Mouse (Mus musculus) spleen, adult 2 months (tissue): ENCODE measurements around the gene Psmd7. TPM values are rescaled to one million over a fixed set of nuclear protein-coding genes. Genes with fewer than 3 reads are reported as not detected.
A peak's percentile ranks its signal among the peaks of the same experiment; 100 is the strongest.

ENCODE experiments used
- DNase-seq, 2 experiments: peaks; one replicate each; pipeline versions ENCODE4 v3.0.0 to v3.0.0-alpha.2; 2012 to 2021; ENCODE audit warnings: low spot score in 2 of 2, low read depth in 1 of 2
- H3K27ac ChIP-seq: fragments of 200-500 bp; 2 replicates; pipeline ENCODE4 v1.5.1; 2012; ENCODE audit warnings: low read length, inconsistent platforms; ENCODE audit not compliant: insufficient read depth
- H3K27me3 ChIP-seq: fragments of 200-500 bp; 2 replicates; pipeline ENCODE4 v1.6.1; 2012; ENCODE audit warnings: mild to moderate bottlenecking, moderate library complexity, low read length, inconsistent platforms; ENCODE audit not compliant: control insufficient read depth, insufficient read depth
- H3K36me3 ChIP-seq: fragments of 200-500 bp; 2 replicates; pipeline ENCODE4 v1.6.1; 2012; ENCODE audit warnings: mild to moderate bottlenecking, low read length, inconsistent platforms; ENCODE audit not compliant: control insufficient read depth, insufficient read depth
- H3K4me1 ChIP-seq: fragments of 200-500 bp; 2 replicates; pipeline ENCODE4 v1.6.1; 2011; ENCODE audit warnings: inconsistent platforms; ENCODE audit not compliant: control insufficient read depth, insufficient read depth, insufficient read length
- H3K4me3 ChIP-seq: fragments of 200-500 bp; 2 replicates; pipeline ENCODE4 v1.5.1; 2011; ENCODE audit warnings: mild to moderate bottlenecking, inconsistent platforms; ENCODE audit not compliant: insufficient read depth, insufficient read length; ENCODE audit errors: extremely low read depth
- CTCF ChIP-seq: fragments of 200-500 bp; IDR thresholded peaks from 2 replicates; pipeline ENCODE4 v1.5.1; 2011; ENCODE audit warnings: mild to moderate bottlenecking, inconsistent platforms; ENCODE audit not compliant: insufficient read depth, insufficient read length, insufficient replicate concordance; ENCODE audit errors: extremely low read depth
- POLR2A ChIP-seq: fragments of 200-500 bp; IDR thresholded peaks from 2 replicates; pipeline ENCODE4 v1.6.1; 2011; ENCODE audit warnings: low read depth, low read length, inconsistent platforms
- WGBS: fragments of 180-500 bp; shearing (Covaris S2); methylation state at CpG from one replicate; pipeline ENCODE4 v1.1.7; 2018; 5-methylcytosine and 5-hydroxymethylcytosine counted together
- polyA plus RNA-seq: library from polyadenylated mRNA; depleted of rRNA; stranded (reverse); fragments of >200 nt; gene quantifications from 2 replicates; pipeline ENCODE4 v1.2.3, GENCODE M21; 2012

Psmd7 gene
- polyA plus RNA-seq, 1 experiment, result 22.0 TPM

- TF ChIP-seq POLR2A, result no peak
- H3K27me3 ChIP-seq, result no peaks in the 10 kb centered on the region
- DNase-seq, result no peak
- H3K4me1 ChIP-seq, result peaks cover 2% of the 10 kb centered on the region; the same call in 1 of the 2 replicates
- no peak overlapping the region for H3K4me3 ChIP-seq
- WGBS, result 88% methylated on average over 7 of the region's 7 CpGs
- H3K36me3 ChIP-seq, result no peaks in the 10 kb centered on the region
- no peak overlapping the region for H3K27ac ChIP-seq
Measured at GRCm38 (mm10) chr8:107571486-107572135, 16.7 kb downstream of the Psmd7 start.

- Histone ChIP-seq H3K27ac (no peak overlapping the region), H3K4me3 (no peak overlapping the region), H3K36me3 (no peaks in the 10 kb centered on the region), H3K4me1 (no peaks in the 10 kb centered on the region), H3K27me3 (no peaks in the 10 kb centered on the region)
- TF ChIP-seq POLR2A, result no peak
- no peak for TF ChIP-seq CTCF
- DNase-seq, result no peak
- WGBS, result 71% methylated on average over 2 of the region's 2 CpGs
Measured at GRCm38 (mm10) chr8:107571046-107571445, 17.2 kb downstream of the Psmd7 start.

GRCm38 (mm10) chr8:107562164-107562563, 26.1 kb downstream of the Psmd7 start:
- Histone ChIP-seq H3K27me3 (no peaks in the 10 kb centered on the region), H3K4me3 (no peak overlapping the region), H3K36me3 (no peaks in the 10 kb centered on the region; the same call in 1 of the 2 replicates), H3K4me1 (no peaks in the 10 kb centered on the region), H3K27ac (no peak overlapping the region)
- TF ChIP-seq POLR2A, result no peak
- no peak for TF ChIP-seq CTCF
- DNase-seq, result no peak
- 88% methylated on average over 9 of the region's 9 CpGs for WGBS

- TF ChIP-seq CTCF (no peak), POLR2A (no peak)
- H3K36me3 ChIP-seq, result peaks cover 3% of the 10 kb centered on the region; the same call in 1 of the 2 replicates
- H3K4me1 ChIP-seq, result no peaks in the 10 kb centered on the region
- 8% methylated on average over 16 of the region's 16 CpGs for WGBS
- H3K27ac ChIP-seq, result no peak overlapping the region
- peak overlapping the region; percentile 41 for H3K4me3 ChIP-seq
- H3K27me3 ChIP-seq, result no peaks in the 10 kb centered on the region
- DNase-seq, result peak; percentile 23 to 38
Measured at GRCm38 (mm10) chr8:107560820-107561536, 27.3 kb downstream of the Psmd7 start.

DNA sequence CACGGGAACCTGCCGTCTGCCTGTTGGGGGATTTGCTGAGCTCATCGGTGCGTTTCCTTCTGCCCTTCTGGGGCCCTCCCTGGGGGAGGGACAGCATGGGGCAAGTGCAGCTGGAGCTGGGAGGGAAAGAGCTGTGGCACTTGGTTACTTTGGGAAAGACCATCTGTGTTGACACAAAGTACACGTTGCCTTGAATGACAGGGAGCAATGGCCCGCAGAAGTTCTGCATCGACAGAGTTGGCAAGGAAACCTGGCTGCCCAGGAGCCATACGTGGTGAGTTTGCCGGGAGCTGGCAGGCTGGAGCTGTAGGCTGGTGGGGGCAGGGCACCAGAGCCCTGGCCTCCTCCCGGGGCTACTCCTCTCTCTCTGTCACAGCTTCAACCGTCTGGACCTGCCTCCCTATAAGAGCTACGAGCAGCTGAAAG, 31.7 kb downstream of the Psmd7 start:
- TF ChIP-seq POLR2A (no peak), CTCF (no peak)
- Histone ChIP-seq H3K36me3 (peaks cover 4% of the 10 kb centered on the region; the same call in 1 of the 2 replicates), H3K4me3 (no peak overlapping the region), H3K27me3 (no peaks in the 10 kb centered on the region), H3K27ac (no peak overlapping the region), H3K4me1 (no peaks in the 10 kb centered on the region; the same call in 1 of the 2 replicates)
- no peak for DNase-seq
- WGBS, result 44% methylated on average over 12 of the region's 12 CpGs

DNA sequence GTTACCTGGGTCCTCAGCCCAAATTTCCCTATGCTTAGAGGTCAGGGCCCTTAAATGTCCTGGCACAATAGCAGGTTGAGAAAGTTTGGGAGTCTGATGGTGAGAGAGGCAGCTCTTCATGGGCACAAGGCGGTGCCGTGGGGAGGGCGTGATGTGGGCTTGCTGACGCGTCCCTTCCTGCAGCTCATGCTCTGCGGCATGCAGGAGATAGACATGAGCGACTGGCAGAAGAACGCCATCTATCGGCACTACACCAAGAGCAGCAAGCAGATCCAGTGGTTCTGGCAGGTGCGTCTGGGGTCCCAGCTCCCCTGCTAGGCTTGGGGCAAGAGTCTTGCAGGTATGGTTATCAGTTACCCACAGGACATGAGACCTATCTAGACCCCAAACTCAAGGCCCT, 33.0 kb downstream of the Psmd7 start:
- peak in 1 of 2 experiments; percentile 14 for DNase-seq
- peaks cover 7% of the 10 kb centered on the region; the same call in 1 of the 2 replicates for H3K36me3 ChIP-seq
- no peak overlapping the region for H3K4me3 ChIP-seq
- H3K27ac ChIP-seq, result no peak overlapping the region
- WGBS, result 72% methylated on average over 10 of the region's 10 CpGs
- H3K27me3 ChIP-seq, result no peaks in the 10 kb centered on the region
- H3K4me1 ChIP-seq, result no peaks in the 10 kb centered on the region; the same call in 1 of the 2 replicates
- TF ChIP-seq CTCF, result no peak
- TF ChIP-seq POLR2A, result no peak

DNA sequence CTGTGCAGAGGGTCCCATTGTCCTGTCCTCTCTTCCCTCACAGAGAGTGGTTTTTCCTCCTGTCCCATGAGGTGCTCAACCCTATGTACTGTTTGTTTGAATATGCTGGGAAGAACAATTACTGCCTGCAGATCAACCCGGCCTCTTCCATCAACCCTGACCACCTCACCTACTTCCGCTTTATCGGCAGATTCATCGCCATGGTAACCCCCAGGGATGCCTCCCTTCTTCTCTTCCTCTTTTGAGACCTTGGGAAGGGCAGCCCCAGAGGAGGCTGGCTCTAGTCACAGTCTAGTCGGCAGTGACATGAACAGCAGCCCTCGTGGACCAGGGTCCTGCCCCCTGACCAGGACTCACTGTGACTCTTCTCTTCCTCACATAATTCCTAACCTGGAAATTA, 36.0 kb downstream of the Psmd7 start:
- no peaks in the 10 kb centered on the region for H3K27me3 ChIP-seq
- peaks cover 19% of the 10 kb centered on the region for H3K36me3 ChIP-seq
- TF ChIP-seq CTCF (no peak), POLR2A (no peak)
- H3K27ac ChIP-seq, result no peak overlapping the region
- H3K4me3 ChIP-seq, result no peak overlapping the region
- DNase-seq, result peak; percentile 47 to 50
- no peaks in the 10 kb centered on the region; the same call in 1 of the 2 replicates for H3K4me1 ChIP-seq
- 16% methylated on average over 6 of the region's 6 CpGs for WGBS
